Mouse (Mus musculus): ENCODE measurements around the gene Prss56.

Prss56 gene

DNA sequence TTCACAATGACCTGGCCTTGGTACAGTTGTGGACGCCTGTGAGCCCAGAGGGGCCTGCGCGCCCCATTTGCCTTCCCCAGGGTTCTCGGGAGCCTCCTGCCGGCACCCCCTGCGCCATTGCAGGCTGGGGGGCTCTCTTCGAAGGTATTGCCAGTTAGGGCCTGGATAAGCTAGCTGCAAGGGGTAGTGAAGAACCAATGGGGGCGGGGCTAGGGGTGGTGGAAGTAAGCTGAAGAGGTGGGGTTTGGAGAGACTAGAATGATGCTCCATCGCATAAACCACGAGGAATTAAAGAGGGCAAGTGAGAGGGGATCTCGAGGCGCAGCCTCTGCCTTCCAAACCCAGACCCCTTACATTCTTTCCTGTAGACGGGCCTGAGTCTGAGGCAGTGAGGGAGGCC, 2.4 kb downstream of the Prss56 start:
- no peak for DNase-seq (ENCODE audit: low spot score)

DNA sequence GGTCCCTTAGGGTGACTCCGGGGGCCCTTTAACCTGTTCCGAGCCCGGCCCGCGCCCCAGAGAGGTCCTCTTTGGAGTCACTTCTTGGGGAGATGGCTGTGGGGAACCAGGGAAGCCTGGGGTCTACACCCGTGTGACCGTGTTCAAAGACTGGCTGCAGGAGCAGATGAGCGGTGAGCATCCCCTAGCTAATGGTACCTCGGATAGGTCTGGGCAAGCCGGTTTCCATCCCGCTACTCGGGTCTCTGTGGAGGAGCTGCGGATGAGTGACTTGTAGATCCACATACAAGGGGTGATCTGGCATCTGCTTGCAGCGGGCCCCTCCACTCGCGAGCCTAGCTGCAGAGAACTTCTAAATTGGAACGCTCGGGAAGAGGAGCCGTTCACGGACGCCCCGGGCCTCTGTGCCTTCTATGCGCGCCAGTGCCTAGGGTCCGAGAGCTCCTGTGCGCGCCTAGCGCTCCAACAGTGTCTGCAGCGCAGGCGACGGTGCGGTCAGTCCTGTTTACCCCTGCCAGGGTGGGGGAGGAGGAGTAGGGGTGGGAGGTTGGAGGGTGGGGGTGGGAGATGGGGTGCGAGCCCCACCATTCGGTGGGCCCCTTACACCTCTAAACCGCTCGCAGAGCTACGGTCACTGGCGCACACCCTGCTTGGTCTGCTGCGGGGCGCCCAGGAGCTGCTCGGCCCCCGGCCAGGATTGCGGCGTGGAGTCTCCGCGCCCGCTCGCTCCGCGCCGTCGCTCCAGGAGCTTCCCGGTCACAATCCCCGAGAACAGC, 3.3 kb downstream of the Prss56 start:
- DNase-seq (ENCODE audit: low spot score), result no peak

DNA sequence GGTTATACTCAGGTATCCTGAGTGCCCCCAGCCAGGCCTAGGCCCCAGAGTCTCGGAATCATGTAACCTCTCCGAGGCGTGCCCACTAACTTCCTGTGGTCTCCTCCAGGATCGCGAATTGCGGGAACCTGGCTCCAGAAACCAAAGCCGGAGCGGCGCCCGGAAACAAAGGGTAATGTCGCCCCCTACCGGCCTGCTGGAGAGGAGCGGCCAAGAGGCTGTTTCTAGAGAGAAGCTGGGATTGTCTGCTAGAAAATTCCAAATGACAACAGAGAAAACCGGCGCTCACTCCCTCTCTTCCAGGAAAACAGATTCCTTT, 3.9 kb downstream of the Prss56 start:
- DNase-seq (ENCODE audit: low spot score), result peak; percentile 75

DNA sequence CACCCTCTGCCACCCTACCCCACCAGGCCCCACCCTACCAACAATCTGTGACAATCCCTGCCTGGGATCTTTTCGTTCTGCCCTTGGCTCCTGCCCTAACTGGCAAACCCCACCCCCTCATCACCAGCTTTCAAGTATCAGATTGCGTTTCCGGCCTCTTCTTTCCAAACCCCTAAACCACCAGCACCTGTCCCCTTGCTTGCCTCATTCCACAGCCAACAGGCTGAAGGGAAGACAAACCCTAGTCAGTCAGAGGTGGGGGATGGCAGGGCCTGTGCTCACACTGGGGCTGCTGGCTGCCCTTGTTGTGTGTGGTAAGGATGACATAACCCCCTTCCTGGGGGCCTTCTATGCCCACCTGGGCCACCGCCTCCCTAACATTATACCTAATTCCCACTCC, 7.3 kb downstream of the Prss56 start, which contains the start of gene Chrnd:
Gene Chrnd (plus strand): TSS at position 179 of the 400 bp plus-strand sequence.
- DNase-seq (ENCODE audit: low spot score), result no peak

DNA sequence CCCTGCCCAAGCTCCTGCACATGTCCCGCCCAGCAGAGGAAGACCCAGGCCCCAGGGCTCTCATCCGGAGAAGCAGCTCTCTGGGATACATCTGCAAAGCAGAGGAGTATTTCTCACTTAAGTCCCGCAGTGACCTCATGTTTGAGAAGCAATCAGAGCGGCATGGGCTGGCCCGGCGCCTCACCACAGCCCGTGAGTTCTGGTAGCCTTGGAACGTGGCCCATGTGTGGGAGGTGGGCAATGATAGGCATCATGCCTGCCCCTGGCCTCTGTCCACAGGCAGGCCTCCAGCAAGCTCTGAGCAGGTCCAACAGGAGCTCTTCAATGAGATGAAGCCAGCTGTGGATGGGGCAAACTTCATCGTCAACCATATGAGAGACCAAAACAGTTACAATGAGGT, 14.2 kb downstream of the Prss56 start:
- DNase-seq (ENCODE audit: low spot score), result no peak

DNA sequence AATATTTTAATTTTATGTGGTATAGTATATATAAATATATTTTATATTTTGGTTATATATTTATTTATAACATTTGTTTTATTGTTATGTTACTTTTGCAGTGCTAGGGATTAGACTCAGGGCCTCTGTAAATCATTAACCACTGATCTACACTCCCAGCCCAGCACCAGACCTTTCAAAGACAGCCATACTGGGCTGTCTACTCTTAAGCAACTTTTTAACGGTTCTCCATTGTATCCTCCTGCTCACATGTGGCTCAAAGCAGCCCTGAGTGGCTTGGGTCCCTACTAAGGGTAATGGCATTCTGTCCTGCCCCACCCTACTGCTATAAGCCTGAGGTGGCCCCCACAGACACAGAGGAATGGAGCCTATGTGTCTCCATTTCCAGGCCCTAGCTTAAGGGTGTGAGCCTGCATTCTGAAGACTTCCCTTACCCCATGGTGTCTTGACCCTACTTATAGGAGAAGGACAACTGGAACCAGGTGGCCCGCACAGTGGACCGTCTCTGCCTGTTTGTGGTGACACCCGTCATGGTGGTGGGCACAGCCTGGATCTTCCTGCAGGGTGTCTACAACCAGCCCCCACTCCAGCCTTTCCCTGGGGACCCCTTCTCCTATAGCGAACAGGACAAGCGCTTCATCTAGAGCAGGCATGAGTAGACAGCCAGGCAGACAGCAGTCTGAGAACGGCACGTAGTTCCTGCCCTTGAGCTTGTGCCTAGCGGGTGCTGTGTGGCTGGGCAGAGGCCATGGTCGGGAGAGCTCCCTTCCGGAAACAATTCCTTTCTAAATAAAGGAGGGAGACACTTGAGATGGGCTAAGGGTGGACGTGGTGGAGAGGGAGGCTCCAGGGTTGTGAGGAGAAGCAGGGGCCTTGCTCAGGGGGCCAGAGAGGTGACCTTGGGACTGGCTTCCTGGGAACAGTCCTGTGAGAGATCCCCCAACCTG, 15.3 kb downstream of the Prss56 start:
- DNase-seq (ENCODE audit: low spot score), result no peak

DNA sequence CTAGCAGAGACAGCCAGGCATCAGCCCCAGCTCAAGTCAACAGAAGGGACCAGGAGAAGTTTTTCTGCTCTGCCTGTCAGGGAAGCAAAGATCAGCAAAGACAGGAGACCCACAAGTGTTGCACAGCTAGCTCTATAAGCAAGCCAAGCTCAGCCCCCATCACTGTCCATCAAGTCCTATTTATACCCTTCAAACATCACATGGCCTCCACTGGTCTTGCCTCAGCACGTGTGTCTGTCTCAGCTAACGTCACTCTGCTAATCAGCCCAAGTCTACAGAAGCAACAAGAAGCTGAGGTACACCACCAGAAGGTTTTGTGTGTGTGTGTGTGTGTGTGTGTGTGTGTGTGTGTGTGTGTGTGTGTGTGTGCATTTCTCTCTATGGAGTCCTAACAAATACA, 17.7 kb downstream of the Prss56 start:
- no peak for DNase-seq (ENCODE audit: low spot score)

DNA sequence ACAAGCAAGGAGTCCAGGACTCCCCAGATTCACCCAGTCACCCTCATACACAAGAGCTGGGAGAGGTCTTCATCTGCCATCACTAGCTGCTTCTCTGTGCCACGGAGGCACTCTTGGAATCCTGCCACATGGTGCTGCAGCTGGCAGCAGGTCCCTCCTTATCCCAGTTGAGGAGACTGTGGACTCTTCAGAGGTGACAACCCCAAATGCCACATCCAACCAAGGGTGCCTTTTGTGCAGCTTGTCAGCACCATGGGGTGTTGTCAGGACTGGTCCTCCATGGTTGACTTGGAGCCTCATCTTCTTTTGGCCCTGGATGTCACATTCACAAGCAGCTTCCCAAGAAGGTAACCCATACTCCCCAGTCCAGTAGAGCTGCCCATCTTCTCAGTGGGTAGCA, 18.7 kb downstream of the Prss56 start:
- no peak for DNase-seq (ENCODE audit: low spot score)

DNA sequence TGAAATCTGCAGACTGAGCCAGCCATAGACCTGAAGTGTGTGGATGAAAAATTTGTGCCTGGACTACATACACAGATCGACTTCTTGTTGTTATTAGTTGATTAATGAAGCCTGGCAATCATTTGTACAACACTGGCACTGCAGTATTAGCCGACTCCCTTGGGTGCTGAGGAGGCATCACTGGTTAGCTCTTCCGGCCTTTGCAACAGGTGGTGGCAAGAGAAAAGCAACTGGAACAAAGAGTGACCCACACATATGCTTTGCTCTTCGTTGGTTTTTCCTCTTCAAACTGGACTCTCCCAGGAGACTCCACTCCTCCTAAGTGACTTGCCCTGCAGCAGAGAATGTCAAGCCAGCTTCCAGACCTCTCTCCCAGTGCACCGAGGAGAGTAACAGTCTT, 20.7 kb downstream of the Prss56 start:
- DNase-seq (ENCODE audit: low spot score), result no peak

DNA sequence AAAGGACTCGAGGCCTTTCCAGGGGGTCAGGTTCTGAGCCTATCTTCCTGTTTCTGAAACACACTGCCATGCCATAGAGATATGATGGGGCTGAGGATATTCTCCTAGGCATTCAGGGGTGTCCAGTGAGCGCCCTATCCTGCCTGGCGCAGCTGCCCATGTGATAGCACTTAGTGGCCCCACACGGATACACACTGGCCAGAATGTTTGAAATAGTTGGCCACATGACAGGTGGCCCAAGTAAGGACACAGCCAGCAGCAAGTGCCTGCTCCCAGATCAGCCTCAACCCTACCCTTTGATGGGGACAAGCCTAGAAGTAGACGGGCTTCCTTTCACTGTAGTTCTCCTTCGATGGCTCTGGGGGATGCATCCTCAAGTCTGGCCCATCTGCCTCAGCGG, 21.4 kb downstream of the Prss56 start, which contains the start of gene Chrng:
Gene Chrng (plus strand): TSS at position 193 of the 400 bp plus-strand sequence.
- DNase-seq (ENCODE audit: low spot score), result no peak

DNA sequence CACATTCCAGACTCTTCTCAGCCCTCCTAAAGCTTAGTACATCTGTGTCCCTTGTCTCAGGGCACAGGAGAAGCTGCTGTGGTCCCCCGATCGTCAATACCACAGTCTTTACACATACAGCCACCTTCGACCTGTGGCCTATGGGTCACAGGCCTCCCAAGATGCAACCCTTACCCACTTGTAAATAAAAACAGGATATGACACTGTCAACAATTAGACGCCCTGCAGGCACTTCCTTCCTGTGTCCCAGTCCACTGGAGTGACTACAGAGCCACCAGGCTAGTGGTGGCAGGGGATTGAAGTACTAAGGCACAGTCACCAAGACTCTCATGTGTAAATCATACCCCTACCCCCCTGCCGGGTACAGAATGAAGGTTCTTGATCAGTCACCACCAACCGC, 21.9 kb downstream of the Prss56 start:
- DNase-seq (ENCODE audit: low spot score), result no peak

DNA sequence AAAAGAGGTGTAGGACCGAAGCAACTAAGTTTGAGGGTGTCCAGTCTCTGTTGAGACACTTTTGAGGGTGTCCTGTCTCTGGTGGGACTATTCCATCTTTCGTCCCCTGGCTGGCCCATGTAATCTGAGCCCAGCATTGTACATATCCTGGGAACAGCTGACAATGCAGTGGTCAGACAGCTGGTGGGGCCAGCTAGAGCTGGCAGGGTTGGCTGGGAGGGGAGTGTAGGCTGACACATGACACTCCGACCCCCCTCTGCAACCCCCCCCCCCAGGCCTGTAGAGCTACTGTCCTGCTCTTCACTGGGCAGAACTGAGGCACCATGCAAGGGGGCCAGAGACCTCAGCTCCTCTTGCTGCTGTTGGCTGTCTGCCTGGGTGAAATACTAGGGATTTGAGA, 22.4 kb downstream of the Prss56 start:
- no peak for DNase-seq (ENCODE audit: low spot score)

DNA sequence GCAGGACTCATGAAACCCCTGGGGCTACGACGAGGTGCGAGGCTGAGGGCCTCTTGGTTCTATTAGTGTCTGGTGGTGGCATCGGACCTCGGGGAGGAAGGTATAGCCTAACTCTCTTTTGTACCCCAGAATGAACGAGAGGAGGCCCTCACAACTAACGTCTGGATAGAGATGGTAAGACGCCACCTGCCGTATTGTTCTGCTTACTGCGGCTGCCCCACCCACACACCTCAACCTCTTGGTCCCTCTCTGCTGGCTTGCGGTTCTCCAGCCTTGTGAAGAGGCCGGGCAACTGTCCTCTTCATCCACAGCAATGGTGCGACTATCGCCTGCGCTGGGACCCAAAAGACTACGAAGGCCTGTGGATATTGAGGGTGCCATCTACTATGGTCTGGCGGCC, 23.2 kb downstream of the Prss56 start:
- no peak for DNase-seq (ENCODE audit: low spot score)

DNA sequence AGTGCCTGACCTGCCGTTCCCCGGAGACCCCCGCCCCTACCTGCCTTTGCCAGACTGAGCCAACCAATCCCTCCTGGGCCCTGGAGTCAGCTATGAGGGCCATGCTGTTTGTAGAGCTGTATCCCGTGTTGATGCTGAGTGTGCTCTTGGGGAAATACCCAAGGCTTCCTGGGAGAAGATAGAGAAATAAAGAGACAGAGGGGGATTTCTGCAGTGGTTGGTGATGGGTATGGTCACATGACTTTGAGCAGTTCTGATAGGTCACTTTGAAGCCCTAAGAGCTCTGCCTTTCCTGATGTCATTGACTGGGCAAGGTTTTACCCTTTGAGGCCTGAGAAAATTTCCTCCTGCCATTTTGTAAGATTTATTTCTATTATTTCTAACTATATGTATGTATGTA, 28.3 kb downstream of the Prss56 start:
- no peak for DNase-seq (ENCODE audit: low spot score)

DNA sequence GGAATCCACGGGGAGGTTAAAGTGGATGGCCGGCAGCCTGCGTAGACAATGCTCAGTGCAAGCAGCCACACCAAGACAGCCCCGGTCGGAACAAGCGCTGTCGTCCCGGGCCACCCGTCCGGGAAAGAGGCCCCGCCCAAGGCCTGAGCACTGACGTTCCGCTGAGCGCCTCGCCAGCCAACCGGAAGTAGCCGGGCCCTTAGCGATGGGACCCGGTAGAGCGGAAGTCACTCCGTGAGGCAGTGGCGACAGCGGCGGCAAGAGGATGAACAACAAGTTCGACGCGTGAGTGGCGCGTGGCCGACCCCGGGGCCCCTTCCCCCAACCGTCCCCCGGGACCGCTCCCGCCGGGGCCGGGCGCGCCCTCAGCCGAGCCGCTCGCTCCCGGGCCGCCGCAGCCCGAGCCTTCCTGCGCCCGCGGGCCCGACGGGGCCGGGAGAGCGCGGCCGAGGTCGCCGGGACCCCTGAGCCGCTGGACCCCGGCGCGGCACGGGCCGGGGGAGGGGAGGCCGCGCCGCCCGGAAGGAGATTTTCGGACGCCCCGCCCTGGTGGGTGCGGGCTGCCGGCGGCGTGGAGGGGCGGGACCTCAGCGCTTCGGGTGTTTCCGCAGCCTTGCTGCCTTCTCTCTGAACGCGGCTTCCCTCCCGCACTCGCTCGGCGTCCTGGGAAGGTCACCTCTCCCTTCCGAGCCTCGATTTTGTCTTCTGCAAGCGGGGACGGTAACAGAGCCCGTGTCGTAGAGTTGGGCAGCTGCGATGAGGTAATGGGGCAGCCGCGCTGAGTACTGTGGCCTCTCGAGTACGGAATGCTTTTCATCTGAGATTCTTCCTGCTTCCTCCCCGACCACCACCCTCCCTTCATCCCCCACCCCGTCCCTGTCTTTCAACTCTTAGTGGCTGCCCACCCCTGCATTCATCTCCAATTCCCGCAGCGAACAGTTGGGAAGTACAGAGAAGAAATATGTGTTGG, 30.9 kb downstream of the Prss56 start, which contains the start of gene Eif4e2:
Gene Eif4e2 (plus strand): TSS at position 180 of the 970 bp plus-strand sequence.
- DNase-seq (ENCODE audit: low spot score), result peak; percentile 96

DNA sequence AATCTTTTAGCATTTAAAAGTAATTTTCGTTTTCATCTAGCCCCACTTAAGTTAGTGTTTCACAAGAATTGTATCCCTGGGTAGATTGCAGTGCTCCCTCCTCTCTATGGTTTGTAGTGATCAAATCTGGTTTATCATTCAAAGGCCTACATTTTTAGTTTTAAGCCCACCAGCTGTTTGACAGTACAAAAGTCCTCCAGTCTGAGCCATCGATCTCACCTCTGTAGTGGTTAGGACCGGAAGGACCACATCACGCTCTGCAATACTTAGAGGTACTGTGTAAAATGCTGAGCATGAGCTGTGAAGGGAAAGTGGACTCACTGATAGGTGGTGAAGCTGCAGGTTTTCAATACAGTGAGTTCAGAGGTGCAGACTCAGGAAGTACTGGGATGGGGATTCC, 31.6 kb downstream of the Prss56 start:
- no peak for DNase-seq (ENCODE audit: low spot score)

DNA sequence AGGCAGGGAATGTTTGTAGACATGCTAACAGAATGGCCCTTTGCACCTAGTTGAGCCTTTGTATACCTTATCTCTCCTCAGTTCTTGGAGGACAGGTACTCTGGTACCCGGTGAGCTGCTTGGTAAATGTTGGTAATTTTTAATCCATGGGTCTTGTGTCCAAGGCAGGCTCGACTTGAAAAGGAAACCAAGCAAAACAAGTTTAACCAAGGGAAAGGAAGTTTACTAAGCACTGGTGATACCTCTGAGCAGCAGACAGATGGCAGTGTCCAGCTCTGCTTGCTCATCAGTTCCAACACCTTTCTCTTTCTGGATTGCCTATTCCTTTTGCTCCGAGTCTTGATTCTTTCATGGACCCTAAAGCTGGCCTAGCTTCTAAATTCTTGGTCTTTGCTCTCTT, 34.8 kb downstream of the Prss56 start:
- no peak for DNase-seq (ENCODE audit: low spot score)

DNA sequence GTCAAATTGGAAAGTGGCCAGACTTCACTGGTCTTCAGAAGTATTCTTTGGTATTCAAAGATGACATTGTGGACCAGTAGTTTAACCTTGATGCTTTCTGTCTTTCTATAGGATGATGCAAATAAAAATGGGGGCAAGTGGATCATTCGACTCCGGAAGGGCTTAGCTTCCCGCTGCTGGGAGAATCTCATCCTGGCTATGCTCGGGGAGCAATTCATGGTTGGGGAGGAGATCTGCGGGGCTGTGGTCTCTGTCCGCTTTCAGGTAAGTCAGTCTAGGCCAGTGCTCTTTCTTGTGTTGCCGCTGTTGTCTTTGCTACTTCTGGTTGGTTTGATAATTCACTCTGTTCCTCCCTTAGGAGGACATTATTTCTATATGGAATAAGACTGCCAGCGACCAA, 42.6 kb downstream of the Prss56 start:
- no peak for DNase-seq (ENCODE audit: low spot score)

DNA sequence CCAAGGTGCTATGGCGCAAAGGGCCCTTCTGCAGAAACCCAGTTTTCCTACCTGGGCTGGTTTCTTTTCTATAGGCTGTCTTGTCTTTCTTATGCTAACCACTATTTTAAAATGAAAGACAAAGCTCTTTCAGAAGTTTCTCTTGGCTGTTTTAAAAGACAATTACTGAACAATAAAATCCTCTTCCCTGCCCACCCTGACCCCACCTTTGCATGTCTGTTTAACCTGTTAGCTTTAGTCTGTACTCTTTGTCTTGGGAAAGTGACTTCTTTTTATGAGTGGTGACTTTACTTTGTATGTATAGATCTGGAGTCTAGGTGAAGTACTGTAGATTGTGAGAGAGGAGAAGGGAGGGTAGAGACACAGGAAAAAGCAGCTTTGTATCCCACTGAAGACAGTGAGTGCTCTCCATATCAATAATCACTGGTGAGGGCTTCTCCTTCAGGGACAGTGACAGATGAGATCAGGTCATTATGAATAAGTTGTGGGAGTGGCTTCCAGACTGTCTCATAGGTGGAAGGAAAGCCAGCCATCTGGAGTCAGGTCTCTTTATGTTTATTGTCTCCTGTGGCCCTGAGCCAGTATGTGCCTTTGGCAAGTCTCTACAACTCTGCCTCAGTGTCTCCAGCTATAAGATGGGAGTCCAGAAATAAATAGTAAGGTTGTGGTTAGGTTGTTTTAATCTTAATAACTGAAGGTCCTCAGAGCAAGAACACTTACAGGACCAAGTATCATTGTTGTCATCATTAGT, 43.5 kb downstream of the Prss56 start:
- no peak for DNase-seq (ENCODE audit: low spot score)

DNA sequence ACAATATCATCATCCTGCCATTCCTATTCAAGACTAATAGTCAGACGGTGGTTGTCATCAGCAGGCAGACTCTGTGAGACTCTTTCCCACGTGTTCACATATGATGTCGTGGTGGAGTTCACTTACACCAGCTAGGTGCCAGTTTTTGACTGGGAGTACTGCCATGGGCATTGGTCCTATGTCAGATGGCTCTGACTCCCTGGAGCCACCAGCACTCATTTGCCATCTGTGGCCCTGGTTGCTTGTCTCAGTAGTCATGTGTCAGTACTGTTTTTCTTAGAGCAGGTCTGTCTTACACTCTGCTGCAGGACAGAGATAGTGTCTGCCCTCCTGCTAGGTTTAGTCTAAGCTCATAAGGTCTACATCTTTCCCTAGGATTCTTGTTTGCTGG, 44.0 kb downstream of the Prss56 start:
- DNase-seq (ENCODE audit: low spot score), result no peak

DNA sequence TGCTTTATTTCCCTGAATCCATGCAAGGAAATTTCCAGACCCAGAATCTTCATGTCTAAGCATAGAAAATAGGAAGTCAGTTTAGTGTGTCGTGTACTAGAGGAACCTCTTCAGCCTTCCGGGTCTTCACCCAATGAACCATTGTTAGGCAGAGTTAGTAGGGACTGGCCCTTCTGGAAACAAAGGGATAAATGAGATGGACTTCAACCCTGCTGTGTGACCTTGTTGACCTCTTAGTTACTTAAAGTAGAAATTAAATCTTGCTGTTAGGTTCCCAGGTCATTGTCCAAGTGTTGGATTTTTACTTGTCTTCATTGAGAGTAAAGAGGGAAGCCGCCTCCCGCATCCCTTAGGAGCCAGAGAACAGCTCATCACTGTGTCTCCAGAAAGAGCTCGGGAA, 47.5 kb downstream of the Prss56 start:
- no peak for DNase-seq (ENCODE audit: low spot score)
